Mouse (Mus musculus) urinary bladder, postnatal 4 days (tissue): ENCODE results near the gene Fignl1.
A peak's percentile ranks its signal among the peaks of the same experiment; 100 is the strongest.

ENCODE experiments used
- DNase-seq, 2 experiments: peaks; one replicate each; pipeline ENCODE4 v3.0.0; 2021 to 2022; ENCODE audit warnings: low spot score in 2 of 2

The Fignl1 gene

GRCm38 (mm10) chr11:11808820-11809403 lies at the start of gene Fignl1:
Gene Fignl1, minus strand, starts transcription at chr11:11808962.
- DNase-seq: peak; percentile 94 to 96

- no peak for DNase-seq
These were observed 48.2 kb upstream of the Fignl1 start for GRCm38 (mm10) chr11:11856959-11857358.

- DNase-seq: no peak
These were observed 46.9 kb upstream of the Fignl1 start for GRCm38 (mm10) chr11:11855685-11856131.

- DNase-seq: no peak
These were observed 46.4 kb upstream of the Fignl1 start for GRCm38 (mm10) chr11:11855061-11855672.

GRCm38 (mm10) chr11:11853731-11854461 lies 45.1 kb upstream of the Fignl1 start:
- DNase-seq: no peak

- no peak for DNase-seq
These were observed 43.3 kb upstream of the Fignl1 start for GRCm38 (mm10) chr11:11851957-11852505.

GRCm38 (mm10) chr11:11850476-11851267 lies 41.9 kb upstream of the Fignl1 start:
- DNase-seq: no peak

- no peak for DNase-seq
These were observed 41.0 kb upstream of the Fignl1 start for GRCm38 (mm10) chr11:11849513-11850311.

GRCm38 (mm10) chr11:11848467-11848866 lies 39.7 kb upstream of the Fignl1 start:
- no peak for DNase-seq

- peak in 1 of 2 experiments; percentile 55 for DNase-seq
These were observed 36.3 kb upstream of the Fignl1 start for GRCm38 (mm10) chr11:11845044-11845443.

- DNase-seq: peak; percentile 68 to 87
These were observed 35.7 kb upstream of the Fignl1 start for GRCm38 (mm10) chr11:11844367-11844971.

- DNase-seq: no peak
These were observed 32.8 kb upstream of the Fignl1 start for GRCm38 (mm10) chr11:11841590-11841989.

GRCm38 (mm10) chr11:11840746-11841145 lies 32.0 kb upstream of the Fignl1 start:
- DNase-seq: no peak

GRCm38 (mm10) chr11:11839874-11840273 lies 31.1 kb upstream of the Fignl1 start:
- DNase-seq: no peak

- no peak for DNase-seq
These were observed 28.6 kb upstream of the Fignl1 start for GRCm38 (mm10) chr11:11837384-11837783.

GRCm38 (mm10) chr11:11836713-11837370 lies 28.1 kb upstream of the Fignl1 start:
- DNase-seq: no peak

- no peak for DNase-seq
These were observed 27.5 kb upstream of the Fignl1 start for GRCm38 (mm10) chr11:11836262-11836661.

GRCm38 (mm10) chr11:11835791-11836190 lies 27.0 kb upstream of the Fignl1 start:
- no peak for DNase-seq

- no peak for DNase-seq
These were observed 26.6 kb upstream of the Fignl1 start for GRCm38 (mm10) chr11:11835361-11835760.

- no peak for DNase-seq
These were observed 24.3 kb upstream of the Fignl1 start for GRCm38 (mm10) chr11:11833100-11833499.
